Mouse (Mus musculus) spleen, adult 18-20 months (tissue): ENCODE results near the gene Jarid2.
"Not testable (repeated sequence)": the region's sequence is repeated elsewhere in the genome, so short reads cannot be mapped to it uniquely, and the experiment has no call there.

Experiments
- DNase-seq, 2 experiments: peaks; one replicate each; pipeline ENCODE4 v3.0.0; 2022; ENCODE audit warnings: mixed read lengths in 2 of 2

Jarid2 gene

DNA sequence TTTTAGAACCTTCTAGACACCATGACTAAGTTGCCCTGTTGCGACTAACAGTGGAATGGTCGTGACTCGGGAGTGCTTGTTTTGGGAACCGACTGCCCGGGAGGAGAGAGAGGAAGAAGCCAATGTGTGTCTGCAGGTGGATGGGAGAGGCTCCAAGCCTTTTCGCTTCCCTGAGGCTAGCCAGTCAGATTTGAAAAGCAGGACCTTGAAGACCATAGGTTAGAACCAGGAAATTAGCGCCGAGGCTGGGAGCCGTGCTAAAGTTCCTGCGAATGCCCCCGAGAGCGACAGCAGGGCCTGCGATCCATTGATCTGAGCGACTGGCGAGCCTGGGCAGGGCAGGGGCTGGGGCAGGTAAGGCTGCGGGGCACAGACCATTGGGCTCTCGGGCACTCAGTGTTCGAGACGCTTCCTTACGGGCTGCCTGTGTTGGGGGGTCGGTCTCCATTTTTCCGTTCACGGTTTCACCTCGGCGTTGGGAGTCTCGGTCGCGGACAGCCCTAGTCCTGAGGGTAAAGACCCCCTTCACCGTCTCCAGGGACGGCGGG is at the start of gene Jarid2:
Gene Jarid2, plus strand, starts transcription at position 51 of the 548 bp plus-strand sequence.
- DNase-seq: peak; percentile 31 to 41

DNA sequence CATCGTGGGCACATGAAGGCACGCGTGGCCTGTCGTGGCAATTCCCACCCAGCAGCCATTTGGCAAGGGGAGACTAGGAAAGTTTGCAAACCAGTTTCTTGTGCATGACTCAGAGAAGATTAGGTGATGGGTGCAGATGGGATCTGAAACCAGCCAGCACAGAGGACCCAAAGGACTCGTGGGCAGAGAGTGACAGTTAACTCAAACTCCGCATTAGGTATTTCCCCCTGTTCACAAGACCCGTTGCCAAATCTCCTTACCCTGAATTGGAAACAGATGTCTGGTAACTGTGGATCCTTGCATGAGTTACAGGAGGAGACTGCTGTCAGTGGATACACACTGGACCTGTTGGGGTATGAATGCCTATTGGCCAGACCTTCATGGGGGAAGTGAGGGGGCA is 48.2 kb upstream of the Jarid2 start:
- no peak for DNase-seq

DNA sequence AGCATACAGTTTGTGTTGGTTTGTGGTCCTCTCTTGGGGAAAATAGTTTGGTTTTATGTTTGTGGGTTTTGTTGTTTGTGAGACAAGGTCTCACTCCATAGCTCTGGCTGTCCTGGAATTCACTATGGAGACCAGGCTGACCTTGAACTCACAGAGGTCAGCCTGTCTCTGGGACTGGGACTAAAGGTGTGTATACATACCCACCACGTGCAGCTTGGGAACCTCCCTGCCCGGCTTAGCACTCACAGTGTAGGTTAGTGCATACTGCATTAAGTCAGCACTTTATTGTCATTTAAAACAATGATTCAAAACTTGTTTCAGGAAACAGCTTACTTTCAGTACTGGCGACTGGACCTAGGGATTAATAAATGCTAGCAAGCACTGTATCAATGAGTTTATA is 41.1 kb upstream of the Jarid2 start:
- no peak for DNase-seq

DNA sequence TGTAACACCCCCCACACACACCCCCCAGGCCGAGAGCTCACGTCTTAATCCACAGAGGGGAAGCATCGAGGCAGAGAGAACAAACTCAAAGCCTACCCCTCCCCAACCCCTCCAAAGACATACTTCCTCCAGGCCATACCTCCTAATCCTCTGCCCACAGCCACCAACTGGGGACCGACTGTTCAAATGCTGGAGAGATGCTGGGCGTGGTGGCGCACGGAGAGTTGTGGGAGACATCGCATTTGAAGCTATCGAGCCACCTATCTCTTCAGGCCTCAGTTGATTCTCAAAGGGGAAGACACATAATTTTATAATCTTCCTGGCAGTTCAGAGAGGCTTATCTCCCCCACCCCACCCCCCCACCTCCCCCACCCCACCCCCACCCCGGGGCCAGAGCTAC is 31.6 kb upstream of the Jarid2 start:
- DNase-seq: no peak

DNA sequence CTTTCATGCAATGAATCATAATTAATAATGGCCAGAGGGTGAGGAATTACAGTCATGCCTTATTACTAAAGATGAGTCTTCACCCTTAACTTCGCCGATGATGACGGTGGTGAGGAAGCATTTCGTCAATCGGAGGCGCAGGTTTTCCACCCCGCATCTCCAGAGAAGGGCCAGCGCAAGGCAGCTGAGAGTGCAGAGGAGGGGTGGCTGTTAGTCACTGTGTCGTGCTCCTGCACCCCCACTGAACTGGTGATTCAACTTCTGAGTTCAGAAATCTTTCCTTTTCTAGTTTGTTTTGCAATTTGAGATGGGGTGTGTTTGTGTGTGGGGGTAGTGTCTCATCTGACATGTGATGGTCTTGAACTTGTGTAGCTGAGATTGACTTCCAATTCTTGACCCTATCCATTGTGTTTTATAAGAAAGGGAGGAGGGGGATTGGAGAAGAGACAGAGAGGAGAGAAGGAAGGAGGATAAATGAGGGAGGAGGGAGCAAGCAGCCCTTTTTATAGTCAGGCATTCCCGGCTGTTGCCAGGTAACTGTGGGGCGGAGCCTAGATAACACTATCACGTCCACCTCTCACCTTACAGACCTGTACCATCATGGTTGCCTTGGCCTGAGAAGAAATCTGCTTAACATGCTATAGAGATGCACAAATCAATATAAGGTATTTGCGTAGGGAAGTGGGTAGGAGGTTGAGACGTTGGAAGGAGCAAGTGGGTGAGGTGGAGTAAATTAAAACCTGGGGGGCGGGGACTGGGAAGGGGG is 25.1 kb upstream of the Jarid2 start:
- DNase-seq: no peak

DNA sequence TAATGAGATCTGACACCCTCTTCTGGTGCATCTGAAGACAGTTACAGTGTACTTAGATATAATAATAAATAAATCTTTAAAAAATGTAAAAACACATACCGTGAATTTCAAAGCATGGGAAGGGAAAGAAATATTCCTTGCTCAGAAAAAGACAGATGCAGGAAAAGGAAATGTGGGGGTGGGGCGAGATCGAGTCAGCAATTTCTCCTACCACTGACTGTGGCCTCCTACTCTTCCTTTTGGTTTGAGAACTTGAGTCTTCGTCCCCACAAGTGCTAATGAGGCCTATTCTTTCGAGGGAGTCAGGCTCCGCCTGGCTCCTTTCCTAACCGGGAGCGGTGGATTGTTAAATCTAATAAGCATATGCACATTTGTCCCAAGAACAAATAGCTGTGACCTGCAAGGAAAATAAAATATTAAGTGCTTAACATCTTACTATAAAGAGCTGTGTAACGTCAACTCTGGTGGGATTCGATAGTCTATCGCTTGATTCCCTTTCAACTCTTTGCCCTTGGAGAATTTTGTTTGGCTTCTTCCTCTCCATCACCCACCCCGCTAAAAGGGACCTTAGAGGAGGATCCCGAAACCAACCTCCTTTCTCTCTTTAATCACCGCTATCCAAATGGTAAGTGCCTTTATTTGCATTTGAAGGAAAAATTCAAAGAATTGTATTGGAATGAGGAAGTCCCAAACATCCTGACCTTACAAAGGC is 24.1 kb upstream of the Jarid2 start:
- no peak for DNase-seq

DNA sequence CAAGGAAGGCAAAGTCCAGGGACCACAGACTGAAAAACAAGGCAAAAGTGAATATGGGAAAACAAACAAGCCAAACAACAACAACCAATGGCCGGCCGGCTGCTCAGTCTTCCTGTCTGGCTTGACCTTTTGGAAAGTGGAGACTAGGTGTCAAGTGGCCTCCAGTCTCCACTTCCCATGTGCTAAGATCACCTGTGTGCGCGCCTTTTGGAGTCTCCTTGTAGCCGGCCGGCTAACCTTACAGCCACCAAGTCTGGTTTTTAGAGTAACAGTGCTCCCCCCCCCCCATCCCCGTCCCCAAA is 23.6 kb upstream of the Jarid2 start:
- DNase-seq: no peak

DNA sequence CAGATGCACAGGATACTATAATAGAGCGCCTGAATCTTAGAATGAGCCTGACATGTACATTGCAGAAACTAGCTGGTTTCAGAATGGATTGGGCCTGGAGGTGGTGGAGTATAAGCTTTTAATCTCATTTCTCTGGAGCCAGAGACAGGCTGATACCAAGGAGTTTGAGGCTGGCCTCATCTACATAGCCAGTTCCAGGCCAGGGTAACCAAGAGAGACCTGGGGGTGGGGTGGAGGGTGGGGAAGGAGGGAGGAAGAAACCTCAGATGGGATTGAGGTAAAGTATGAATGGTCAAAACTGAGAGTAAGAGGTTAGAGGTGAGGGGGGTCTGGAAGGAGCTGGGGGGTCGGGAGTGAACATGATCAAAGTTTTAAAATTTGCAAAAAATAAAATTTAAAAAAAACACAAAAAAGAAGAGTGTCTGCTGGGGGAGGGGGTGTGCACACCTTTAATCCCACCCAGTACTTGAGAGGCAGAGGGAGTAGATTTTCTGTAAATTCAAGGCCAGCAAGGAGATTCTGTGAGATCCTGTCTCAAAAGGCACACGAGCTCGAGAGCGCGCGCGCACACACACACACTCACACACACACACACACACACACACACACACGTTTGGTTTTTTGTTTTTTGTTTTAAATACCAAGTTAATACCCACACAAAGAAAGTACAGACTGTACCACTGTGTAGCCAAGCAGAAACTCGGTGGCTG is 22.9 kb upstream of the Jarid2 start:
- no peak for DNase-seq

DNA sequence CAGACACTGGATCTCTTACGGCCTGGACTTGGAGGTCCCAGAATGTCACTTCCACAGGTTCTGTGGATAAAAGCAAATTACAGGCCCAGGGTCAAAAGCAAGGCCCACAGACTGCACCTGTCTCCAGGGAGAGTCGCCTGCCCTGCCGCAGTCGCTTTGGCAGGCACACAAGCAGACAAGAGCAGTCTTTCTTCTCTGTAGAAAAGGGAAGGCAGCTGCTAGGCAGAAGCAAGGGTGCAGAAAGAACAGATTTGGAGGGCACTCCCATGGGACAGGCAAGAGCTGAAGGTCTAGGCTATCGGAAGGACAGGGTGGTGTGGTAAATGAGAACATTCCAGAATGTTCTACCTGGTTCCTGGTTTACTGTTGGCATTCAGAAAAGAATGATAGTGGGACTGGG is 22.1 kb upstream of the Jarid2 start:
- no peak for DNase-seq

DNA sequence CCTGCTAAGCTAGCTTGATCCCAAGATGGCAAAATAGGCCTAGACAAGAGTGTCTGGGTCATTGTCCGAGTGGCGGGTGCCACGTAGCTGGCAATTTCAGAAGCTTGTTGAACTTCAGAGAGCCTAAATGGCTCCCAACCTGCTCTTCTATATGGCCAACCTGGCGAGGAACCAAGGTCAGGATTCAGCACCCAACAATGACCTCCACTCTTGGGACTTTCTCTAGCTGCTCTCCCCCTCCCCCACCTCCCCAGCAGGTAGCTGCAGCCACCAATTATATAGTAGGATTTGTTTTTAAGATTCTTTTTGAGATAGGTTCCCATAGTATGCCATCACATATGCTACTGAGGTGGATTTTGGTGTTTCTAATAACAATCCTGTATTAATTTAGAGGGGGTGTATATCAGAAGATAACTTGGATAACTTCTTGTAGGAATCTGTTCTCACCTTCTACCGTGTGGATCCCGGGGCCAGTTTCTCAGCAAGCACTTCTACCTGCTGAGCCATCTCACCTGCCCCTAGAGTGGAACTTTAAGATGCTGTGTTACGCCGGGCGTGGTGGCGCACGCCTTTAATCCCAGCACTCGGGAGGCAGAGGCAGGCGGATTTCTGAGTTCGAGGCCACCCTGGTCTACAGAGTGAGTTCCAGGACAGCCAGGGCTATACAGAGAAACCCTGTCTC is 20.8 kb upstream of the Jarid2 start:
- DNase-seq: no peak

DNA sequence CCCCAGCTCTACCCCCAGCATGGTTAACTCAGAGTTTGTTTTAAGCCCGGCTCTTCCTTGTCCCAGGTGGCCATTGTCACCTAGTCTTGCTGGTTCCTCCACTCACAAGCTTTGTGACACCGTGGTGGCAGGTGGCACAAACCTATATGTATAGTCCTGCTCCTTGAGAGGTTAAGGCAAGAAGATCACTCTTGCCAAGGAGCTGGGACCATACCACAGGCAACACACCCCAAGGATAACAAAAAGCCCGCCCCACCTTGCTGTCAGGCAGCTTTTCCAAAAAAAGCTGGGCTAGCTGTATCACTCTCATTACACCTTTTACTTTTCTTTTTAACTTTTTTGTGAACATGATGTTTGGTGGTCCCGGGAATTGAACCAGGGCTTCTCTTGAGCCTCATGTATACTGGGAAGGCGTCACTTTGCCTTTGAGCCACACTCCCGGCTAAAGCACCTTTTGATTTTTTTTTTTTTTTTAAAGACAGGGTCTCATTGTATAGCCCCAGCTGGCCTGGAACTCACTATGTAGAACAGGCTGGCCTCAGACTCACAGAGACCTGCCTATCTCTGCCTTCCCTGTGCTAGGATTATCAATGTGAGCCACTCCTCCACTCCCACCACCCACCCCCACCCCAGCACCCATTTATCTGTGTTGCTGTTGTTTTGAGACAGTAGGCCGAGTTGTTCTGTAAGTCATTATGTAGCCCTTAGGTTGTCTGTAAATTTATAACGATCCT is 19.4 kb upstream of the Jarid2 start:
- DNase-seq: no peak

DNA sequence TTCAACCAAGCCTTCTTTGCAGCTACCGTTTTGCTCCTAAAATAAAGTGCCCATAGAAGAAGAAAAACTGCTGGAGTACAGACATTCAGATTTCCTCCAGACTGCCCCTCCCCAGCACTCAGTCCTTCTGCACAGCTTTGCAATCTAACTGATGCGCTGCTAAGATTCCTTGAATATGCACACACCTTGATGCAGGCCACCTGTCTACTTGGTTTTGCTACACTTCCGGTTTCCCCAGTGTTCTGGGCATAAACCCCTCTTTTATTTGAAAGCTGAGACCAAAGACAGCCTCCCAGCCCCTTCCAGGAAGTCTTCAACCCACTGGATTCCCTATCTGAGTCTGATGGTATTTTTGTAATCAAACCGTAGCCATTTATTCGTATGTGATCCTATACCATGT is 18.2 kb upstream of the Jarid2 start:
- DNase-seq: no peak

DNA sequence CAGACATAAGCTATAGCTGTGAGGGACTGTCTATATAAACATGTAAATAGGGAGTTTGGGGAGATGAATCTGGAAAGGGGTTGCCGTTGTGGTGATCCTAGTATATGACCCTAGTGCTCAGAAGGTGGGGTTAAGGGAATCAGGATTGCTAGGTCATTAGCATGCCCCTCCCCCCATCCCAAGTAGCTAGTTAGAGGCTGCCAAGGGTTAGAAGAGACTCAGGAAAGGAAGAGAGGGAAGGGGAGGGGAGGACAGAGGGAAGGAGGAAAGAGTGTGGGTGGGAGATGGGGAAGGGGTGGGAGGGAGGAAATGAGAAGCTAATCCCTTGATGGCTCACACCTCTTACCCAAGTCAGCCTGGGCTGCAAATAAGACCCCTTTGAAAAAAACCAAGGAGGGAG is 17.4 kb upstream of the Jarid2 start:
- DNase-seq: no peak

DNA sequence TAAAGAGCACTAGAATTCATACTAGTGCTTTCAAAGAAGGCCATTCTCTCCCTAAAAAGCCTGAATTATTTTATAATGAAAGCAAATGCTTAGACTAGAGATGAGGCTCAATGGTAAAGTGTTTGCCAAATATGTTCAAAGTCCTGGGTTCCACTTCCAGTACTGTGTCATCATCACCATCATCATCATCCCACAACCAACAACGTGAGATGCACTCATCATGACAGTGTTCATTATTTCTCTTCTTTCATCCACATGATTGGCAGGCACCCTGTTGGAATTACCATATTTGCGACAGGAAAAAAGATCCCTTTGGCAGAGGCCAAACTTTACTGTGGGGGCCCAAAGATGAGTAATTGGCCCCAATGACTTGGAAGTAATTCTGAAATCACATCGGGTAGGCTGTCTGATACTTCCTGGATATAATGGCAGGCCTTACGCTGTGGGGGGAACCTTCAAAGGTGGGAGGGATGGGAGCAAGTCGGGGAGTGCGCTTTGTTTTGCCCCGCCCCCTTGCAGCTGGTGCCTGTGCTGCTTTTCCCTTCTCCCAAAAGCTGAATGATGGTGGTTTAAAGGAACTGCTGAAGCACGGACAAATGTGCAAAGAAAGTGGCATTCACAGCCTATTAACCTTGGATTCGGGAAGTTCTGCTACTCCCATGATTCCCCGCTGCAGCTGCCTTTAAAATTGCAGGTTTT is 13.9 kb upstream of the Jarid2 start:
- DNase-seq: no peak

DNA sequence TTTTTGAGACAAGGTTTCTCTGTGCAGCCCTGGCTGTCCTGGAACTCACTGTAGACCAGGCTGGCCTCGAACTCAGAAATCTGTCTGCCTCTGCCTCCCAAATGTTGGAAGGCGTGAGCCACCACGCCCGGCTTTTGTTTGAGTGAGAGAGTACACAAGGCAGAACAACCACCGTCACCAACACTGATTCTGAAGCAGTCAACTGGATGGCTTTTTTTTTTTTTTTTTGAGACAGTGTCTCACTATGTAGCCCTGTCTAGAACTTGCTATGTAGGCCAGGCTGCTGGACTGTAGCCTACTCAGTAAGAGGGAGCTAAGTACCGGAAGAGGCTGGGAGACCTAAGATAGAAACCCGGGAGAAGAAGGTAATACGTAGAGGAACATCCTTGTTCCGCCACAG is 11.4 kb upstream of the Jarid2 start:
- DNase-seq: no peak

DNA sequence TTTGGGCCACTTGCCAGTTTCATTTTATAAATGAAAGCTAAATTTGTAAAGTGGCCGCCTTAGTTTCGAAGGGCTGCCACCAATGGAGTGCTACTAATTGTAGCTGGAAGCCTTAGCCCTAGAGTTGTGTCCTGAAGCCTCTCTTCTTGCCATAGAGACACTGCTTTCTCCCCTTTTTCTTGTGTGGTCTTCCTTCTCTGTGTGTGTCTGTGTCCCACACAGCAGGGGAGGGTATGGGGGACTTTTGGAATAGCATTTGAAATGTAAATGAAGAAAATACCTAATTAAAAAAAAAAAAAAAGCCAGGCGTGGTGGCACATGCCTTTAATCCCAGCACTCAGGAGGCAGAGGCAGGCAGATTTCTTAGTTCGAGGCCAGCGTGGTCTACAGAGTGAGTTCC is 10.8 kb upstream of the Jarid2 start:
- not testable (repeated sequence) for DNase-seq

DNA sequence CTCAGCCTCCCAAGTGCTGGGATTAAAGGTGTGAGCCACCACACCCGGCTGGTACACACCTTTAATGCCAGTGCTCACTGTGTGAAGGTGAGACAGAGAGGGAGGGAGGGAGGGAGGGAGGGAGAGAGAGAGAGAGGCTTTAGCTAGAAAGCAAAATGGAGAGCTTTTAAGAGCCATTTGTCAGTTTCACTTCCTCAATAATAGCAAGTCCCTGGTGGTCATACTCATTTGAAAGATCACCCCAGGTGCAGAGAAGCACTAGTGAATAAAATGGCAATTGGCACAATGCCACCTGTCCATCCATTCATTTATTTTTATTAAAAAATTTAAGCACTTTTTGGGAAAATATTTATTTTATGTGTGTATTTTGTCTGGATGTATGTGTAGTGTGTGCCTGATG is 9.2 kb upstream of the Jarid2 start:
- no peak for DNase-seq

DNA sequence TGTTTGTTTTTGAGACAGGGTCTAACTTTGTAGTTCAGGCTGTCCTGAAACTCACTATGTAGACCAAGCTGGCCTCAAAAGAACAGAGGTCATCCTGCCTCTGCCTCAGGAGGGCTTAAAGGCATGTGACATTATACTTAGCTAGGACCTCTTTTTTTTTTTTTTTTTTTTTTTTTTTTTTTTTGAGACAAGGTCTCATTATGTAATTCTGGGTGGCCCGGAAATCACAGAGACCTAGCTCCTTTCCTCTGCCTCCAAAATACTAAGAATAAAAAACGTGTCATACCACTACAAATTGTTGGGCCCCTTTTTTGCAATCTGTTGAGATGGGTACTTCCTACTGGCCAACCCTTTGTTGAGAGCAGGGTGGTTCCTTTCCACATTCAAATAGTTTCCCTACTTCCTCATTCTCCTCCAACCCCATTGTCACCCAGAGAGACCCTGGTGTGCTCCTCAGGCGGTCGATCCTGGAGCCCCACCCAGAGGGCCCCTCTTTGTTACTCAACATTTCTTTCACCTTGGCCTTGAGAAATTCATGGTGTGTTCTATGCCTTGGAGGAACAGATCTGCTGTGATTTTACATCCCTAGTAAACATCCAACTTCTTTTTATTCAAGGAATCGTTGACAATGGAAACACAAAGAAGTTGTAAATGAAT is 7.3 kb upstream of the Jarid2 start:
- DNase-seq: no peak

DNA sequence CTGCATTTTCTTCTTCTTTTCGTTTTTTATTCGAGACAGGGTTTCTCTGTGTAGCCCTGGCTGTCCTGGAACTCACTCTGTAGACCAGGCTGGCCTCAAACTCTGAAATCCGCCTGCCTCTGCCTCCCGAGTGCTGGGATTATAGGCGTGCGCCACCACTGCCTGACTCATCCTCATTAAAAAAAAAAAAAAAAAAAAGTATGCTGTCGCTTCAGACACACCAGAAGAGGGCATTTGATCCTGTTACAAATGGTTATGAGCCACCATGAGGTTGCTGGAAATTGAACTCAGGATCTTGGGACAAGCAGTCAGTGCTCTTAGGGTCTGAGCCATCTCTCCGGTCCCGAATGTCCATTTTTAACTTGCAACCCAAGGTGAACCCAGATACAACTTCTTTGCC is 5.8 kb upstream of the Jarid2 start:
- not testable (repeated sequence) for DNase-seq

DNA sequence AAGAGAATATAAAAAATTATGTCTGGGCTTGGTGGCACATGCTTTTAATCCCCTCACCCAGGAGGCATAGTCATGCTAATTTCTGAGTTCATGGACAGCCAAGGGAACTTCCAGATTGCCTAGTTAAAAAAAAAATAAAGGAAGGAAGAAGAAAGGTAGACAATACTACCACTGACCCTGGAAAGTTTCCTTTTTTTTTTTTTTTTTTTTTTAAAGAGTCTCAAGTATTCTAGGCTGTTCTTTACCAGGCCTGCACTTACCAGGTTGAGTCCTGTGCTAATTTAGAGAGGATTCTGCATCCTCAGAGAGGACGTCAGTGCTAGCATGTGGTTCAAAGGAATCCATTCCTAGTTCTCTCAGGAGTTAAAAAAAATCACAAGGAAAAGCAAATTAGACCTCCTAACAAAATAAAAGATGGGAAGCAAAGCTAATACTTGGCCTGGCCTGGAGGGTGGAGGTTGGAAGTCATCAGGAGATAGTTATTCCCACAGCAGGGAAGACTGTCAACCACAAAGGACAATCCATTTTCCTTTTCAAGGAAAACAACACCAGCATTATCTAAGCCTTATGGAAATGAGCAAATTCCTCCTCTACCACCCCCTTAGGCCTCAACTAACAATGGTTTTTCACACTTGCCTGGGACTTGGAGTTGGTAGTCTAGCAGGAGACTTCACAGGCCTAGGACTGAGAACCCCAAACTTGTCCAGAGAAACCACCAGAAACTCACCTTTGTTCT is 961 bp upstream of the Jarid2 start:
- no peak for DNase-seq
